Mouse (Mus musculus): ENCODE results near the gene D1Ertd622e. TPM values are rescaled to one million over a fixed set of nuclear protein-coding genes. Genes with fewer than 3 reads are reported as not detected.

D1Ertd622e gene
- polyA plus RNA-seq (2015; fragmentation: Nextera tagmentation; extraction: Ambion mirVana) = 59.7 and 60.5 TPM in 2 replicates

GRCm38 (mm10) chr1:97661406-97662241 lies at the start of gene D1Ertd622e:
D1Ertd622e (minus strand) TSS chr1:97662074.
- no peaks in the 10 kb centered on the region for H3K27me3 ChIP-seq (replicated peaks; ENCODE audit: control insufficient read depth, insufficient read depth, low read length)
- H3K4me3 ChIP-seq (ENCODE audit: low read length) = peak within 1 kb of the TSS; percentile 62
- peak within 1 kb of the TSS; percentile 97 for H3K9ac ChIP-seq (ENCODE audit: low read depth, low read length)
- ATAC-seq = peak; percentile 95
- no peaks in the 10 kb centered on the region for H3K9me3 ChIP-seq (ENCODE audit: control insufficient read depth, low read length)
- peak within 1 kb of the TSS; percentile 99 for H3K27ac ChIP-seq (ENCODE audit: low read depth, low read length)
- peak within 1 kb of the TSS; percentile 73 for H3K4me2 ChIP-seq (ENCODE audit: low read length)
- under 1% methylated on average over 76 of the region's 106 CpGs for WGBS
- H3K36me3 ChIP-seq (ENCODE audit: control insufficient read depth, insufficient read depth, low read length) = no peaks in the 10 kb centered on the region
- H3K4me1 ChIP-seq (ENCODE audit: control insufficient read depth, insufficient read depth, low read depth, low read length) = peaks cover 23% of the 10 kb centered on the region

DNA sequence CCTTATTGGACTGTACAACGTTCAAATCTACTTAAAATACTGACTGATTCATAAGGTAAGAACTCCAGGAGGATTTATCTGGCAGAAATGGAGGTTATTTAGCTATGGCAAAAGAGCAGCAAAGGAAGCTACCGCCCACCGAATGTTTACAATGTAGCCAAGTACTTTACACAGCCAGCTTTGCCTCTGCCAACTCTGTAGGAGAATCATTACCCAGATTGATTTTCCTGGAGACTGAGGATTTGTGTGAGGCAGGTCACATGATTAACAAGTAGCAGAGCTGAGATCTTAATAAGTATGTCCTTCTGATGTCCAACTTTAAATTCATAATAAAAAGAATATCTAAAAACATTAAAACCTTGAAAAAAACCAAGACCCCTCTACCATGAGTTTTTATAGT lies 48.6 kb upstream of the D1Ertd622e start:
- no peak for ATAC-seq
- H3K36me3 ChIP-seq (ENCODE audit: control insufficient read depth, insufficient read depth, low read length) = peaks cover 24% of the 10 kb centered on the region
- H3K27me3 ChIP-seq (replicated peaks; ENCODE audit: control insufficient read depth, insufficient read depth, low read length) = no peaks in the 10 kb centered on the region
- H3K4me1 ChIP-seq (ENCODE audit: control insufficient read depth, insufficient read depth, low read depth, low read length) = no peaks in the 10 kb centered on the region
- no peaks in the 10 kb centered on the region for H3K9me3 ChIP-seq (ENCODE audit: control insufficient read depth, low read length)
- no peak overlapping the region for H3K9ac ChIP-seq (ENCODE audit: low read depth, low read length)
- H3K4me2 ChIP-seq (ENCODE audit: low read length) = no peak overlapping the region
- 79% methylated on average over 3 of the region's 3 CpGs for WGBS
- H3K4me3 ChIP-seq (ENCODE audit: low read length) = no peak overlapping the region
- no peak overlapping the region for H3K27ac ChIP-seq (ENCODE audit: low read depth, low read length)

DNA sequence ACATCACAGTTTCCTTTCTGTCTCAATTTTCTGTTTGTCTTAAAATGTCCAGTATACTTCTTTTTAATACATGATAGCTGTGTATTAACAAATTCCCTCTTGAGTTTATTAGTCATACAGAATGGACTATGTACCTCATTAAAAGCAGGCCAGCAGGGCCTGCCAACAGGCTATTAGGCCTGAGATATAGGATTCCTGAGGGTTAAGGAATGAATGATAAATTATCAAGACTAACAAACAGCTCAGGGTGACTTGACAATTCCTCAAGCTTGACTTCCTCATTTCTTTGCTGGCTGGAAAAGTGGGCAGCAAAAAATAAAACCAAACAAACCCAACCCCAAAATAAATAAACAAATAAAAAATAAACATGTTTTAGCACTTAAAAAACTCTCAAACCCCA lies 43.5 kb upstream of the D1Ertd622e start:
- no peaks in the 10 kb centered on the region for H3K9me3 ChIP-seq (ENCODE audit: control insufficient read depth, low read length)
- H3K4me2 ChIP-seq (ENCODE audit: low read length) = no peak overlapping the region
- no peak overlapping the region for H3K4me3 ChIP-seq (ENCODE audit: low read length)
- H3K27ac ChIP-seq (ENCODE audit: low read depth, low read length) = no peak overlapping the region
- no peaks in the 10 kb centered on the region for H3K4me1 ChIP-seq (ENCODE audit: control insufficient read depth, insufficient read depth, low read depth, low read length)
- peaks cover 16% of the 10 kb centered on the region for H3K36me3 ChIP-seq (ENCODE audit: control insufficient read depth, insufficient read depth, low read length)
- H3K27me3 ChIP-seq (replicated peaks; ENCODE audit: control insufficient read depth, insufficient read depth, low read length) = no peaks in the 10 kb centered on the region
- no peak for ATAC-seq
- no peak overlapping the region for H3K9ac ChIP-seq (ENCODE audit: low read depth, low read length)

- Histone ChIP-seq H3K27ac (ENCODE audit: low read depth, low read length) (no peak overlapping the region), H3K4me3 (ENCODE audit: low read length) (no peak overlapping the region), H3K9me3 (ENCODE audit: control insufficient read depth, low read length) (no peaks in the 10 kb centered on the region), H3K9ac (ENCODE audit: low read depth, low read length) (no peak overlapping the region), H3K4me2 (ENCODE audit: low read length) (no peak overlapping the region), H3K36me3 (ENCODE audit: control insufficient read depth, insufficient read depth, low read length) (peaks cover 16% of the 10 kb centered on the region), H3K27me3 (replicated peaks; ENCODE audit: control insufficient read depth, insufficient read depth, low read length) (no peaks in the 10 kb centered on the region), H3K4me1 (ENCODE audit: control insufficient read depth, insufficient read depth, low read depth, low read length) (no peaks in the 10 kb centered on the region)
- ATAC-seq = no peak
- WGBS = 96% methylated on average over 1 of the region's 1 CpGs
Observed at GRCm38 (mm10) chr1:97704646-97705045, 42.8 kb upstream of the D1Ertd622e start.

GRCm38 (mm10) chr1:97698956-97699570 lies 37.2 kb upstream of the D1Ertd622e start:
- 15% methylated on average over 11 of the region's 11 CpGs for WGBS
- no peaks in the 10 kb centered on the region for H3K4me1 ChIP-seq (ENCODE audit: control insufficient read depth, insufficient read depth, low read depth, low read length)
- no peak overlapping the region for H3K4me2 ChIP-seq (ENCODE audit: low read length)

DNA sequence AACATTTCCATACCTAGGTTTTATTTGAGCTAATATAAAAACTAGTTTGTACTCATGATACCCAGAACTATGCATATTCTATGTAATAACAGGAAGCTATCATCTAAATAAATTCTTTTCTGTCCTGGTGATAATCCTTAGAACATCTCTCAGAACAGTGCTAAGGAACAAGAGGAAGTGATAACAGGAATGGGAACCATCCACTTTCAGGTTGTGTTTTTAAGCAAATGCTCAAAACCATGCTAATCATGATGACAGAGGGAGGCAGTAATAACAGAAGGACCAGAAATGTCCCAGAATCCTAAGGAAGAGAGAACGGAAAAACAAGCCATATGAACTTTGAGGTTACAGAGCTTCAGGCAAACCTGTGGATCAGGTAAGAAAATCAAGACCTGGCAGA lies 35.4 kb upstream of the D1Ertd622e start:
- H3K9me3 ChIP-seq (ENCODE audit: control insufficient read depth, low read length) = no peaks in the 10 kb centered on the region
- no peak overlapping the region for H3K4me3 ChIP-seq (ENCODE audit: low read length)
- no peaks in the 10 kb centered on the region for H3K36me3 ChIP-seq (ENCODE audit: control insufficient read depth, insufficient read depth, low read length)
- H3K4me1 ChIP-seq (ENCODE audit: control insufficient read depth, insufficient read depth, low read depth, low read length) = no peaks in the 10 kb centered on the region
- no peak overlapping the region for H3K27ac ChIP-seq (ENCODE audit: low read depth, low read length)
- ATAC-seq = no peak
- H3K9ac ChIP-seq (ENCODE audit: low read depth, low read length) = no peak overlapping the region
- H3K4me2 ChIP-seq (ENCODE audit: low read length) = no peak overlapping the region
- no peaks in the 10 kb centered on the region for H3K27me3 ChIP-seq (replicated peaks; ENCODE audit: control insufficient read depth, insufficient read depth, low read length)
- WGBS = 100% methylated on average over 1 of the region's 1 CpGs

More at GRCm38 (mm10) chr1:97698956-97699570, 37.2 kb upstream of the D1Ertd622e start:
- Histone ChIP-seq H3K27me3 (replicated peaks; ENCODE audit: control insufficient read depth, insufficient read depth, low read length) (no peaks in the 10 kb centered on the region), H3K36me3 (ENCODE audit: control insufficient read depth, insufficient read depth, low read length) (0 out of 2 replicates have a peak, but pooled peaks cover 1% of the 10 kb centered on the region), H3K9ac (ENCODE audit: low read depth, low read length) (no peak overlapping the region), H3K4me3 (ENCODE audit: low read length) (no peak overlapping the region), H3K27ac (ENCODE audit: low read depth, low read length) (no peak overlapping the region), H3K9me3 (ENCODE audit: control insufficient read depth, low read length) (no peaks in the 10 kb centered on the region)
- peak; percentile 78 for ATAC-seq

GRCm38 (mm10) chr1:97693825-97694224 lies 32.0 kb upstream of the D1Ertd622e start:
- Histone ChIP-seq H3K27ac (ENCODE audit: low read depth, low read length) (no peak overlapping the region), H3K27me3 (replicated peaks; ENCODE audit: control insufficient read depth, insufficient read depth, low read length) (no peaks in the 10 kb centered on the region), H3K4me1 (ENCODE audit: control insufficient read depth, insufficient read depth, low read depth, low read length) (no peaks in the 10 kb centered on the region), H3K36me3 (ENCODE audit: control insufficient read depth, insufficient read depth, low read length) (no peaks in the 10 kb centered on the region), H3K9me3 (ENCODE audit: control insufficient read depth, low read length) (no peaks in the 10 kb centered on the region), H3K4me3 (ENCODE audit: low read length) (no peak overlapping the region), H3K9ac (ENCODE audit: low read depth, low read length) (no peak overlapping the region), H3K4me2 (ENCODE audit: low read length) (no peak overlapping the region)
- ATAC-seq = no peak

DNA sequence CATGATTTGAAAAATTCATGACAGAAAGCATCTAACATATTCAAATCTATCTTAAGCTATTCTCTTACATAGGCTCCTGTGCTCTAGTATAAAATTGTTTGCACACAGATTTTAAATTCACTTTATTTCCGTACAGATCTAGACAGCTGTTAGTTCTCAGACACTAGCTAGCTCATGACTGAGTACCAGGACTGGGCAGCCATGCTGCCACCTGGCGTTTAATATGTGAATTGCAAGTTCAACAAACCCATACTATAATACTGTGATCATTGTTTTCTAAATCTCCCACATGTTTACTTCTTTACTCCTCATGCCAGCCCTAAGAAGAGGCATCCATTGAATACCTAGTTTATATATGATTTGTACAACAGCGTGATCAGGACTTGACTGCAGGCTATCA lies 26.9 kb upstream of the D1Ertd622e start:
- no peaks in the 10 kb centered on the region for H3K4me1 ChIP-seq (ENCODE audit: control insufficient read depth, insufficient read depth, low read depth, low read length)
- H3K4me2 ChIP-seq (ENCODE audit: low read length) = no peak overlapping the region
- H3K27me3 ChIP-seq (replicated peaks; ENCODE audit: control insufficient read depth, insufficient read depth, low read length) = no peaks in the 10 kb centered on the region
- WGBS = 13% methylated on average over 3 of the region's 3 CpGs
- ATAC-seq = peak; percentile 56; the same call in 1 of the 2 replicates
- H3K9me3 ChIP-seq (ENCODE audit: control insufficient read depth, low read length) = no peaks in the 10 kb centered on the region
- H3K9ac ChIP-seq (ENCODE audit: low read depth, low read length) = no peak overlapping the region
- no peak overlapping the region for H3K27ac ChIP-seq (ENCODE audit: low read depth, low read length)
- no peak overlapping the region for H3K4me3 ChIP-seq (ENCODE audit: low read length)
- no peaks in the 10 kb centered on the region for H3K36me3 ChIP-seq (ENCODE audit: control insufficient read depth, insufficient read depth, low read length)

DNA sequence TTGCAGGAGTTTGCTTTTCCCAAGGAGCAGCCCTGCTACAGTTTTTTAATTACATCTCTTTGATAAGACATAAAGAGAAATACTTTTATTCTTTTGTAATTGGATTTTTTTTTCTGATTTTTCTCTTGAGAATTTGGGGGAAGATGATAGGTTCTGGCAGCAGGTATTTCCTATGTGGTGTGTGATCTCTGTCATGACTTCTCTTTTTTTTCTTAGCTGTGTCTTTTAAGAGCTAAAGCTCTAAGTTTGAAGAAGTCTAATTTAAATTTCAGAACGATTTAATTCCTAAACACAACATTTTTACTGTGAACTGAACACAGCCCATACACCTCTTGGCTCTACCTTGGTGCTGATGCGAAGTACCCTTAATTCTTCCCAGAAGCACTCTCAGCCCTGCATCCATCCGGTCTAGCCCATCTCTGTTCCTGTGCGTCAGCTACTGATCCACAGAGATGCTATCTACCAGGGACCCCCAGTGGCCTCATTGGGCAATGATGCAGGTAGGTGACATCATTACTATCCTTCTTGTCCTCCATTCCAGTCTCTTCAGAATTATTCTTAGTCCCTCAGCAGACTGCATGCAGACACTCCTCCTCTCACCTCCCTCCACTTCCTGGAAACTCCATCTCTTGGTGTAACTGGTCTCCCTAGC lies 14.8 kb upstream of the D1Ertd622e start:
- ATAC-seq = no peak
- WGBS = 87% methylated on average over 4 of the region's 4 CpGs

More for the DNA sequence above, 14.8 kb upstream of the D1Ertd622e start:
- no peaks in the 10 kb centered on the region for H3K27me3 ChIP-seq (replicated peaks; ENCODE audit: control insufficient read depth, insufficient read depth, low read length)
- H3K36me3 ChIP-seq (ENCODE audit: control insufficient read depth, insufficient read depth, low read length) = no peaks in the 10 kb centered on the region
- no peaks in the 10 kb centered on the region for H3K9me3 ChIP-seq (ENCODE audit: control insufficient read depth, low read length)
- H3K4me2 ChIP-seq (ENCODE audit: low read length) = no peak overlapping the region
- no peak overlapping the region for H3K9ac ChIP-seq (ENCODE audit: low read depth, low read length)
- no peak overlapping the region for H3K27ac ChIP-seq (ENCODE audit: low read depth, low read length)
- H3K4me1 ChIP-seq (ENCODE audit: control insufficient read depth, insufficient read depth, low read depth, low read length) = no peaks in the 10 kb centered on the region
- H3K4me3 ChIP-seq (ENCODE audit: low read length) = no peak overlapping the region
